Mouse (Mus musculus) urinary bladder, postnatal 14 days (tissue): ENCODE measurements around the gene Treml2.

ENCODE experiments used
- DNase-seq: peaks from one replicate; pipeline ENCODE4 v3.0.0; 2021; ENCODE audit warnings: low spot score

Treml2 gene

GRCm38 (mm10) chr17:48299203-48299602 is at the start of gene Treml2:
Gene Treml2 (plus strand): TSS chr17:48299498.
- no peak for DNase-seq

GRCm38 (mm10) chr17:48249501-48249900 is 49.8 kb upstream of the Treml2 start:
- DNase-seq = no peak

- no peak for DNase-seq
These were observed 48.7 kb upstream of the Treml2 start for GRCm38 (mm10) chr17:48250631-48251030.

GRCm38 (mm10) chr17:48256575-48256974 is 42.7 kb upstream of the Treml2 start:
- DNase-seq = no peak

- no peak for DNase-seq
These were observed 37.4 kb upstream of the Treml2 start for GRCm38 (mm10) chr17:48261868-48262267.

GRCm38 (mm10) chr17:48263741-48264362 is 35.4 kb upstream of the Treml2 start, which contains the start of gene Treml4:
Gene Treml4 (plus strand): TSS chr17:48264295.
- no peak for DNase-seq

GRCm38 (mm10) chr17:48264662-48265061 is 34.6 kb upstream of the Treml2 start:
- no peak for DNase-seq

- DNase-seq = no peak
These were observed 33.2 kb upstream of the Treml2 start for GRCm38 (mm10) chr17:48266138-48266537.

- DNase-seq = no peak
These were observed 32.5 kb upstream of the Treml2 start for GRCm38 (mm10) chr17:48266610-48267304.

GRCm38 (mm10) chr17:48267591-48267990 is 31.7 kb upstream of the Treml2 start:
- DNase-seq = no peak

- DNase-seq = no peak
These were observed 31.0 kb upstream of the Treml2 start for GRCm38 (mm10) chr17:48268276-48268675.

- DNase-seq = no peak
These were observed 29.5 kb upstream of the Treml2 start for GRCm38 (mm10) chr17:48269833-48270232.

GRCm38 (mm10) chr17:48272158-48272557 is 27.1 kb upstream of the Treml2 start:
- DNase-seq = no peak

- DNase-seq = no peak
These were observed 26.7 kb upstream of the Treml2 start for GRCm38 (mm10) chr17:48272598-48272997.

GRCm38 (mm10) chr17:48274098-48274497 is 25.2 kb upstream of the Treml2 start:
- no peak for DNase-seq

GRCm38 (mm10) chr17:48274885-48275284 is 24.4 kb upstream of the Treml2 start:
- DNase-seq = peak; percentile 77

- DNase-seq = no peak
These were observed 23.6 kb upstream of the Treml2 start for GRCm38 (mm10) chr17:48275736-48276135.

GRCm38 (mm10) chr17:48278381-48278780 is 20.9 kb upstream of the Treml2 start:
- DNase-seq = no peak

GRCm38 (mm10) chr17:48279002-48279401 is 20.3 kb upstream of the Treml2 start:
- no peak for DNase-seq

GRCm38 (mm10) chr17:48280943-48281738 is 18.2 kb upstream of the Treml2 start:
- DNase-seq = no peak

- no peak for DNase-seq
These were observed 17.6 kb upstream of the Treml2 start for GRCm38 (mm10) chr17:48281739-48282085.

GRCm38 (mm10) chr17:48286765-48287164 is 12.5 kb upstream of the Treml2 start:
- no peak for DNase-seq

- no peak for DNase-seq
These were observed 12.0 kb upstream of the Treml2 start for GRCm38 (mm10) chr17:48287276-48287675.
